Mouse (Mus musculus): ENCODE measurements around the gene Acsm2.
"Not testable (repeated sequence)": the region's sequence is repeated elsewhere in the genome, so short reads cannot be mapped to it uniquely, and the experiment has no call there.

Gene Acsm2

DNA sequence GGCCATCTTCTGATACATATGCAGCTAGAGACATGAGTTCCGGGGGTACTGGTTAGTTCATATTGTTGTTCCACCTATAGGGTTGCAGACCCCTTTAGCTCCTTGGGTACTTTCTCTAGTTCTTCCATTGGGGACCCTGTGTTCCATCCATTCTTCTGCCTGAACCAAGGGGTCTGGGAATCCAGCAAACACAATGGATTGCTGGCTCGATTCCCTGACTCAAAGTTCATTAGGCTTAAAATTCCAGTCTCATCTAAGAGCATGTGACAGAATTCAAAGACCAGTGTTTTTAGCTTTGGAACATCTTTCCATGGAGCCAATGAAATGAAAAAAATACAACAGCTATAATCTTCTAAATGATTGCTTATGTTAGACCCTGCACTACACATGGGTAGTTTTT lies 8.3 kb downstream of the Acsm2 start:
- not testable (repeated sequence) for DNase-seq (ENCODE audit: low spot score)

- DNase-seq (ENCODE audit: low spot score) = no peak
These were observed 40.5 kb downstream of the Acsm2 start for GRCm38 (mm10) chr7:119594530-119595107.

- DNase-seq (ENCODE audit: low spot score) = no peak
These were observed 41.2 kb downstream of the Acsm2 start for GRCm38 (mm10) chr7:119595306-119595705.

GRCm38 (mm10) chr7:119596536-119596935 lies 42.4 kb downstream of the Acsm2 start:
- no peak for DNase-seq (ENCODE audit: low spot score)

DNA sequence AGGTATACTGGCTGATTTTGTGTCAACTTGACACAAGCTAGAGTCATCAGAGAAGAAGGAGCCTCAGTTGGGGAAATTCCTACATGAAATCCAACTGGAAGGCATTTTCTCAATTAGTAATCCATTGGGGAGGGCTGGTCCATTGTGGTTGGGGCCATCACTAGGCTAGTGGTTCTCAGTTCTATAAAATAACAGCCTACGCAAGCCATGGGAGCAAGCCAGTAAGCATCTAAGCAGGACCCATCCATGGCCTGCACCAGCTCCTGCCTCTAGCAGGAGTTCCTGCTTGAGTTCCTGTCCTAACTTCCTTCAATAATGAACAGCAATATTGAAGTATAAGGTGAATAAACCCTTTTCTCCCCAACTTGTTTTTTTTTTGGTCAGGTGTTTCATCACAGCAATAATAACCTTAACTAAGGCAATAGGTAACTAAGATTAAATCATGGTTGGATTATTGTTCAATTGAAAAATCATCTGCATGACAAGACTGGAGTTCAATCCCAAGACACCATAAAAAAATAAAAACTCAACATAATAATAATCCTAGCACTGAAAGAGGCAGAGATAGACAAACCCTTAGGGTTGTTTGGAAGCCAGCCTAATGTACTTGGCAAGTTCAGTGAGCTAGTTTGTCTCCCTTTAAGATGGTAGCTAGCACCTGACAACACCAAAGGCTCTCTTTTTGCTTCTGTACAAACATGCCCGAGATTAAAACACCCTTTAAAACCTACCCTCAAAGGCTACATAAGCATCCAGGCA lies 47.2 kb downstream of the Acsm2 start:
- no peak for DNase-seq (ENCODE audit: low spot score)

DNA sequence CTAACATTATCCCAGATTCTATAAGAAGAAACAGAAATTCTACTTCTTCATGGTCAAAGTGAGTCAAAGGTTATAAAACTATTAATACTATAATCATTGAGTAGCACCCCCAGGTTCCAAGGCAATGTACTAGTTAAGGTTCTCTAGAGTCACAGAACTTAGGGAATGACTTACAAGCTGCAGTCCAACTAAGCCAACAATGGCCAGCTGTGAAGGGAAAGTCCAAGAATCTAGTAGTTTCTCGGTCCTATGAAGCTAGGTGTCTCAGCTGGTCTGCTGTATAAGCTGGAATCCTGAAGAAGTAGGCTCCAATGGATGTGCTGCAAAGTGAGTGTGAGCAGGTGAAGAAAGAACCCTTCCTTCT lies 47.8 kb downstream of the Acsm2 start:
- no peak for DNase-seq (ENCODE audit: low spot score)

DNA sequence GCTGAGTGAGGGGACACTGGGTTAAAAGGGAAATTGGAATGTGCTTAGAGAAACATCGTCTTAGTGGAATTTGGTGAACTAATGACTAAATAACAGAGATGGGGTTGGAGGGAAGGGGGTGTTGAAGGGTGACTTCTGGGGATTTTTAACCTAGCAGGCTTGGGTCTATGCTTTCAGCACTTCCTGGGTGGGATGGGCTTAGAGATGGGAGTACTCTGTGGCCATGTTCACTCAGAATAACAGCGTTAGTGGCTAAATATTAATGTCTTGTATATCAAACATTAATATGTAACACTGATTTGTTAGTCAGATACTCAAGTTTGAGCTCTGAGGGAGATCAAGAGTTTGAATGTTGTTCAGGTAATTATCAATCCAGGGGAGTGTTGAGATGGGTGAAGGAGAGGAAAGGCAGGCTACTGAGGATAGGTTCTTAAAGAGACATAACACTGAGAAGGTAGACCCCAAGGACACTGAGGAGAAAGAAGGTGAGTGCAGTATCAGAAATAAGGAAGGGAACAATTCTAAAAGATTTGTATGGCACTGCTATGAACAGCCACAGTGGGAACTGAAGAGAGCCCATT lies 50.9 kb downstream of the Acsm2 start:
- no peak for DNase-seq (ENCODE audit: low spot score)

- no peak for DNase-seq (ENCODE audit: low spot score)
These were observed 52.0 kb downstream of the Acsm2 start for GRCm38 (mm10) chr7:119605926-119606663.

DNA sequence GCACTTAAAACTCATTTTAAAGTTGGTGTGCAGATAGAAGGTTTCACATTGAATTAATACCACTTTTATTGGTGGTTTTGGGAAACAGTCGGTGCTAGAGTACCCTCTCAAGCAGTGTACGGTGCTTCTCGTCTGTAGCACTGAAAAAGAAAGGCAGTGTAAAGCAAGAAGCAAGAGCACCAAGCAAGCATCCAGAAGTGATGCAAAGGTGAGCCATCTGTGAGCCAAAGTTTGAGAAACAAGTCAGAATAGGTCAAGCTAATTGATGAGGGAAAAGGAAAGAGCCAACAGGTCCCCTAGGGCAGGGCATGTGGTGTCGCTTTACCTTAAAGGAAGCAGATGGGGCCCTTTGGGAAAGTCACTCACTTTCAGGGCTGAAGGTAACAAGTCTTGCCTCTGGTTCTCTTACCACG lies 52.5 kb downstream of the Acsm2 start, which contains the start of gene Acsm1:
TSS of gene Acsm1 (plus strand) at position 363 of the 413 bp plus-strand sequence.
- no peak for DNase-seq (ENCODE audit: low spot score)

GRCm38 (mm10) chr7:119607796-119608515 lies 53.8 kb downstream of the Acsm2 start:
- DNase-seq (ENCODE audit: low spot score) = no peak

- no peak for DNase-seq (ENCODE audit: low spot score)
These were observed 62.4 kb downstream of the Acsm2 start for GRCm38 (mm10) chr7:119616531-119616930.

DNA sequence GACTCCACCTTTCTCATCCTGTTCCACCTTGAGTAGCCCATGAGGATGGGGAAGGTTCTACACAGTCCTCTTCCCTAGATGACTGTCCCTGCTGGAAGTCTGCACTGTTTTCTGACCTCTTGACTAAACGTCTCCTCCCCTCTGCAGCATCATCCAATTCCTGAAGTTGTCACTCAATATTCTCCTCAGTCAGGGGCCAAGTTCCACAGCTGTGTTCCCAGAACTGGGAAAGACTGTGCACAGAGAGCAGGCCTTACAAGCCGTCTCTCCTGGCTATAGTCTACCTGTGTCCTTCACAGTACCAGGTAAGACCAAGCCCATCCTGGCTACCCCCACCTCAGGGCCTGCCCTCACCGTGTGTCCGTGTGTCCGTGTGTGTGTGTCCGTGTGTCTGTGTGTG lies 63.5 kb downstream of the Acsm2 start:
- no peak for DNase-seq (ENCODE audit: low spot score)

DNA sequence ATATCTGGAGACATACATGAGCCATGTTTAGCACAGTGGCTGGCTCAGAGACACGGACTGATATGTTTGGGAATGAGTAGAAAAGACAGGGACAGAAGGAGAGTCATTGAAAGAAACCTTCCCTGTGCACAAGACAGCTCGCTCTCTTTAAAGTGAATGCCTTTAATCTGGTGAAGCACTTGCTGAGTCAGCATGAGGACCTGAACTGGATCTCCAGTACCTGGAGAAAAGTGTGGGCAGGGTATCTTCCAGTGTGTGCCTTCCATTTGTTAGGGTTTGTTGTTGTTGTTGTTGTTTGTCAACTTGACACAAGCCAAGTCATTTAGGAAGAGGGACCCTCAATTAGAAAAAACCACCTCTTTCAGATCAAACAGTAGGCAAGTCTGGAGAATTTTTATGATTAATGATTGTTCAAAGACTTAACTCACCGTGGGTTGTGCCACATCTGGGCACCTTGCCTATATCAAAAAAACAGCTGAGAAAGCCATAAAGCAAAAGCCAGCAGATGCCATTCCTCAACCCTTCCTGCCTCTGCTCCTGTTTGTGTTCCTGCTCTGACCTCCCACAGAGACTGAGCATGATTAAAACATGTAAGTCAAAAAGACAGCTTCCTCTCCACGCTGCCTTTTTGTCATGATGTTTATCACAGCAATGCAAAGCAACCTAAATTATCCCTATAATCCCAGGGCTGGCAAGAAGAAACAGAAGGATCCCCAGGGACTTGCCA lies 64.2 kb downstream of the Acsm2 start:
- no peak for DNase-seq (ENCODE audit: low spot score)

DNA sequence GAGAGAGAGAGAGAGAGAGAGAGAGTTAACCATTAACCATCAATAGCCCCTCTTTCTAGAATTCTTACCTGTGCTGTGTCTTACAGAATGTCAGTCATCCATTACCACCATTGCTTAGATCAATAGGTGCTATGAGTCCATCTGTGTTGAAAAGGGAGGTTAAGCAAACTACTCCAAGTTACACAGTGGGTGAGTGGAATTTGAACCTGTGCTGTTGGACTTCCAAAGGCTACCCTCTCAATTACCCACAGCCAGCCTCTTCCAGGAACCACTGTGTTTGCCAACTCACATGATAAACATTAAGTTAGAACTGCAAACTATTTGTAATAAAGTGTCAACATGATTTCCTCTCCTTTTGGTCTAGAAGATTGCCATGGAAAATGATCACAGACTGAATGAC lies 66.0 kb downstream of the Acsm2 start:
- no peak for DNase-seq (ENCODE audit: low spot score)

DNA sequence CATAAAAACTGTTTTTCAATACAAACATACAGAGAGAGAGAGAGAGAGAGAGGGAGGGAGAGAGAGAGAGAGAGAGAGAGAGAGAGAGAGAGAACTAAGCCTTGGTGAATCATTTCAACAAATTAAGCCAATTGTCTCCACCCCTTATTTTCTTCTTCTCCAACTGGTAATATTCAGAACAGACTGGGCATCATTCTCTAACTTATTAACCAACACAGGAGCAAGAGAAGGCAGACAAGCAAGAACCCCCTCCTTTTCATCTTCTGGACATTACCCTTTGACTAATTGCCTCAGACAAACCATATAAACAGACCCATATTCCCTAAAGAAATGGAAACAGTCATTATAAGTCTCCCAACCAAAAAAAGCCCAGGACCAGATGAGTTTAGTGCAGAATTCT lies 84.6 kb downstream of the Acsm2 start:
- no peak for DNase-seq (ENCODE audit: low spot score)

GRCm38 (mm10) chr7:119642307-119642706 lies 88.2 kb downstream of the Acsm2 start:
- no peak for DNase-seq (ENCODE audit: low spot score)
